ENCODE assay signal across 12 mouse cellular contexts in the genomic region with DNA sequence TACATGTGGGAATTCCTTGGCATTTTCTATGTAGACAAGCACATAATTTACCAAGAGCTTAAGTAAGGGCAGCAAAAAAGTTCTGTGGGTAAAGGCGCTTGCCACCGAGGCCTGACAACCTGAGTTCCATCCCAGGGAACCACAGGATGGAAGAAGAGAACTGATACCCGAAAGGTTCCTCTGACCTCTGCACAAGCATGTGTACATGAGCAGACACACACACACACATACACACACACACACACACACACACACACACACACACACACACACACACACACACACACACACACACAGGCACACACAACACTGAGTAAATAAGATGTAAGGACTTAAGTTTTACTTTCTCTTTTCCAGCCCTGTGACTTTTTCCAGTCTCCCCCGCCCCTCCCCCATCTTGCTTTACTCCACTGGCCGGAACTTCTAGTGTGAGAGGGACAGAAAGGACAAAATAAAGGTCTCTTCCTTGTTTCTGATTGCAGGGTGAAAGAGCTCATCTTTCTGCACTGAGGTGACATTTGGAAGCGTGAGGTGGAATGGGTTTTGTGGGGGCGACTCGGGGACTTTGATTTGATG. TPM values are rescaled to one million over a fixed set of nuclear protein-coding genes. Genes with fewer than 3 reads are reported as not detected.
DNase-seq lines count a peak whose midpoint lies in the region; ATAC-seq and TF ChIP-seq lines count a peak whose summit lies in the region.
"Had no signal": no experiment of that assay in that cellular context is flagged by ENCODE, and none has a peak within 500 bp of the region (broad histone marks: within the 10 kb centered on the region; RNA-seq: fewer than 3 reads in every experiment).

No protein-coding gene starts in this region.

- 79% methylated on average over 8 of the region's 8 CpGs for WGBS in forebrain, embryonic 10.5 days
- 71% methylated on average over 8 of the region's 8 CpGs for WGBS in forebrain, embryonic 11.5 days
- 41% methylated on average over 8 of the region's 8 CpGs for WGBS in kidney, postnatal 0 days
- 63% methylated on average over 8 of the region's 8 CpGs for WGBS in limb, embryonic 10.5 days

- H3K4me3 ChIP-seq in forebrain, embryonic 10.5 days, result no peak overlapping the region
- H3K4me3 ChIP-seq in forebrain, embryonic 11.5 days (ENCODE audit: low read depth, low read length), result no peak overlapping the region
- H3K4me3 ChIP-seq in kidney, postnatal 0 days (replicated peaks; ENCODE audit: low read depth, low read length), result no peak overlapping the region
- H3K4me3 ChIP-seq in limb, embryonic 10.5 days, result no peak overlapping the region
- H3K4me3 ChIP-seq: lung, embryonic 15.5 days had no signal

- no peak for TF ChIP-seq CTCF in kidney, postnatal 0 days (IDR thresholded peaks at IDR 0.05; ENCODE audit: low read depth)

- H3K27ac ChIP-seq in forebrain, embryonic 10.5 days, result peak overlapping the region; percentile 48; the same call in 1 of the 2 replicates
- H3K27ac ChIP-seq in forebrain, embryonic 11.5 days (ENCODE audit: low read depth, low read length), result no peak overlapping the region
- no peak overlapping the region for H3K27ac ChIP-seq in kidney, postnatal 0 days
- no peak overlapping the region for H3K27ac ChIP-seq in limb, embryonic 10.5 days
- H3K27ac ChIP-seq: lung, embryonic 15.5 days had no signal

- ATAC-seq in forebrain, embryonic 11.5 days (replicated peaks; ENCODE audit: low FRiP score), result no peak
- ATAC-seq in kidney, postnatal 0 days (replicated peaks; ENCODE audit: low FRiP score, low read depth), result no peak
- ATAC-seq: midbrain, embryonic 16.5 days had no signal

- no peaks in the 10 kb centered on the region for H3K36me3 ChIP-seq in forebrain, embryonic 10.5 days (replicated peaks)
- H3K36me3 ChIP-seq in forebrain, embryonic 11.5 days (ENCODE audit: control insufficient read depth, insufficient read depth, low read length), result no peaks in the 10 kb centered on the region
- H3K36me3 ChIP-seq in kidney, postnatal 0 days (ENCODE audit: insufficient read depth, low read length), result no peaks in the 10 kb centered on the region
- no peaks in the 10 kb centered on the region for H3K36me3 ChIP-seq in limb, embryonic 10.5 days
- H3K36me3 ChIP-seq: lung, embryonic 15.5 days had no signal

- H3K27me3 ChIP-seq in forebrain, embryonic 10.5 days (ENCODE audit: poor library complexity, severe bottlenecking), result no peaks in the 10 kb centered on the region
- H3K27me3 ChIP-seq in forebrain, embryonic 11.5 days (ENCODE audit: control insufficient read depth, insufficient read depth, low read length), result no peaks in the 10 kb centered on the region
- no peaks in the 10 kb centered on the region for H3K27me3 ChIP-seq in kidney, postnatal 0 days (ENCODE audit: insufficient read depth, low read length)
- 0 out of 2 replicates have a peak, but pooled peaks cover 4% of the 10 kb centered on the region for H3K27me3 ChIP-seq in limb, embryonic 10.5 days (ENCODE audit: low read depth, poor library complexity, severe bottlenecking)
- H3K27me3 ChIP-seq: lung, embryonic 15.5 days had no signal

- no peaks in the 10 kb centered on the region for H3K9me3 ChIP-seq in forebrain, embryonic 10.5 days
- no peaks in the 10 kb centered on the region for H3K9me3 ChIP-seq in forebrain, embryonic 11.5 days (ENCODE audit: control insufficient read depth, low read length)
- no peaks in the 10 kb centered on the region for H3K9me3 ChIP-seq in kidney, postnatal 0 days (replicated peaks; ENCODE audit: low read length)
- no peaks in the 10 kb centered on the region for H3K9me3 ChIP-seq in limb, embryonic 10.5 days (replicated peaks)
- H3K9me3 ChIP-seq: lung, embryonic 15.5 days had no signal

- no peak overlapping the region for H3K4me2 ChIP-seq in forebrain, embryonic 11.5 days (ENCODE audit: low read depth, low read length, severe bottlenecking)
- no peak overlapping the region for H3K4me2 ChIP-seq in kidney, postnatal 0 days (ENCODE audit: low read length)
- H3K4me2 ChIP-seq: lung, embryonic 15.5 days had no signal

- peaks cover 55% of the 10 kb centered on the region for H3K4me1 ChIP-seq in forebrain, embryonic 10.5 days
- peaks cover 16% of the 10 kb centered on the region; the same call in 1 of the 2 replicates for H3K4me1 ChIP-seq in forebrain, embryonic 11.5 days (replicated peaks; ENCODE audit: control insufficient read depth, insufficient read depth, low read length)
- peaks cover 6% of the 10 kb centered on the region; the same call in 1 of the 2 replicates for H3K4me1 ChIP-seq in kidney, postnatal 0 days (replicated peaks; ENCODE audit: insufficient read depth, low read length)
- peaks cover 37% of the 10 kb centered on the region for H3K4me1 ChIP-seq in limb, embryonic 10.5 days

- no peak overlapping the region for H3K9ac ChIP-seq in forebrain, embryonic 11.5 days (ENCODE audit: low read length)
- no peak overlapping the region for H3K9ac ChIP-seq in kidney, postnatal 0 days (ENCODE audit: low read depth, low read length)
- H3K9ac ChIP-seq: lung, embryonic 15.5 days had no signal

- no peak for DNase-seq in forebrain, embryonic 10.5 days (ENCODE audit: extremely low spot score, low spot score)
- no peak for DNase-seq in forebrain, embryonic 11.5 days (ENCODE audit: low spot score)
- peak; percentile 49 for DNase-seq in kidney, postnatal 0 days (ENCODE audit: low spot score)
- DNase-seq in kidney, adult 18-20 months, result no peak
- DNase-seq in urinary bladder, postnatal 14 days (ENCODE audit: low spot score), result peak; percentile 59
- DNase-seq in urinary bladder, adult 18-20 months (ENCODE audit: low spot score in 2 of 2), result no peak
- peak; percentile 59 for DNase-seq in yolk sac, embryonic 10.5 days (ENCODE audit: low spot score)
- DNase-seq in limb, embryonic 10.5 days (ENCODE audit: low spot score), result no peak
- DNase-seq: cerebellum, adult 2 months; gastrocnemius, postnatal 25 days had no signal

RNA-seq across cellular contexts. Expression of a gene that starts 32.2 kb away (rescaled TPM):
- polyA plus RNA-seq in forebrain, embryonic 10.5 days (2016; fragmentation: Nextera tagmentation; extraction: Ambion mirVana), result 20.3 and 20.7 TPM in 2 replicates
- 16.1 and 18.1 TPM in 2 replicates for polyA plus RNA-seq in forebrain, embryonic 11.5 days (2014; fragmentation: Nextera tagmentation; extraction: Ambion mirVana)
- polyA plus RNA-seq in kidney, postnatal 0 days (2015; fragmentation: Nextera tagmentation; extraction: Ambion mirVana), result 34.3 and 37.5 TPM in 2 replicates
- 5.1 and 7.9 TPM in 2 replicates for polyA plus RNA-seq in limb, embryonic 10.5 days (2016; fragmentation: Nextera tagmentation; extraction: Ambion mirVana)

Comparison
In these comparisons a context has a peak if more than half of its experiments do, and no peak if none do; other contexts are left out.
1. DNase-seq: peak in kidney, postnatal 0 days (single experiment), urinary bladder, postnatal 14 days (single experiment) and yolk sac, embryonic 10.5 days (single experiment); none in forebrain, embryonic 10.5 days (single experiment), forebrain, embryonic 11.5 days (single experiment), kidney, adult 18-20 months (single experiment), urinary bladder, adult 18-20 months (0 of 2) and limb, embryonic 10.5 days (single experiment).